Mouse (Mus musculus) gastrocnemius, postnatal 25 days (tissue): ENCODE data around the gene Muc20. TPM values are rescaled to one million over a fixed set of nuclear protein-coding genes. Genes with fewer than 3 reads are reported as not detected.

ENCODE experiments used
- total RNA-seq, 2 experiments: library from RNA; stranded (reverse); gene quantifications; 1 replicate in 1 of 2; 2 replicates in 1 of 2; pipeline ENCODE4 v1.2.3; 2021

The Muc20 gene
- total RNA-seq, 2 experiments from 2014 or later = 0.28 to 0.64 TPM

Other genes with a start within 250 kb of the Muc20 start
- 100 to 1,000 TPM; 192 to 211 TPM for gene Tfrc, start 188.5 kb downstream of the Muc20 start, total RNA-seq
- 10 to 100 TPM; 35.7 to 41.4 TPM for gene Tnk2, start 153.6 kb downstream of the Muc20 start, total RNA-seq
- gene Muc4, start 61.5 kb downstream of the Muc20 start, total RNA-seq = under 1 TPM; 0.08 to 0.43 TPM
- not detected for gene Smbd1, start 13.0 kb upstream of the Muc20 start, total RNA-seq
- 10 to 100 TPM; 79.8 to 85.6 TPM for gene Fyttd1, start 80.1 kb upstream of the Muc20 start, total RNA-seq
- 10 to 100 TPM; 24.3 to 26.7 TPM for gene Rubcn, start 80.3 kb upstream of the Muc20 start, total RNA-seq
- 10 to 100 TPM; 13.7 to 15.4 TPM for gene Lrch3, start 116.7 kb upstream of the Muc20 start, total RNA-seq